Mouse (Mus musculus) spleen, adult 2 months (tissue): ENCODE measurements around the gene Ppt2.

Experiments used
- CTCF ChIP-seq: fragments of 200-500 bp; IDR thresholded peaks from 2 replicates; pipeline ENCODE4 v1.5.1; 2011; ENCODE audit warnings: mild to moderate bottlenecking, inconsistent platforms; ENCODE audit not compliant: insufficient read depth, insufficient read length, insufficient replicate concordance; ENCODE audit errors: extremely low read depth
- POLR2A ChIP-seq: fragments of 200-500 bp; IDR thresholded peaks from 2 replicates; pipeline ENCODE4 v1.6.1; 2011; ENCODE audit warnings: low read depth, low read length, inconsistent platforms

GRCm38 (mm10) chr17:34613054-34613645, 15.2 kb downstream of the Ppt2 start:
- TF ChIP-seq POLR2A (no peak), CTCF (no peak)
